Mouse (Mus musculus) lung, postnatal 0 days (tissue): ENCODE results near the gene Myl9. TPM values are rescaled to one million over a fixed set of nuclear protein-coding genes. Genes with fewer than 3 reads are reported as not detected.
"Not testable (repeated sequence)": the region's sequence is repeated elsewhere in the genome, so short reads cannot be mapped to it uniquely, and the experiment has no call there.

Experiments
- ATAC-seq: fragments of 200-750 bp; cut with Nextera tagmentation; 2 replicates; pipeline ENCODE4 v1.8.0; 2017; ENCODE audit warnings: moderate library complexity
- DNase-seq: peaks from one replicate; pipeline ENCODE4 v3.0.0-alpha.2; 2016; ENCODE audit warnings: low spot score
- H3K27ac ChIP-seq: fragments of 300-500 bp; sonication (generic); 2 replicates; pipeline ENCODE4 v1.5.1; 2014; ENCODE audit warnings: antibody characterized with exemption, mild to moderate bottlenecking, low read length, mixed read lengths
- H3K27me3 ChIP-seq: fragments of 300-500 bp; sonication (generic); replicated peaks from 2 replicates; pipeline ENCODE4 v1.6.1; 2014; ENCODE audit warnings: low read length, mixed read lengths; ENCODE audit not compliant: insufficient read depth
- H3K36me3 ChIP-seq: fragments of 300-500 bp; sonication (generic); 2 replicates; pipeline ENCODE4 v1.6.1; 2014; ENCODE audit warnings: low read length, mixed read lengths; ENCODE audit not compliant: insufficient read depth
- H3K4me1 ChIP-seq: fragments of 300-500 bp; sonication (generic); 2 replicates; pipeline ENCODE4 v1.6.1; 2014; ENCODE audit warnings: antibody characterized with exemption, low read depth, low read length, mixed read lengths; ENCODE audit not compliant: insufficient read depth
- H3K4me2 ChIP-seq: fragments of 300-500 bp; sonication (generic); replicated peaks from 2 replicates; pipeline ENCODE4 v1.6.1; 2014; ENCODE audit warnings: low read depth, mild to moderate bottlenecking, low read length, moderate library complexity, mixed read lengths
- H3K4me3 ChIP-seq: fragments of 300-500 bp; sonication (generic); 2 replicates; pipeline ENCODE4 v1.5.1; 2014; ENCODE audit warnings: low read depth, low read length
- H3K9ac ChIP-seq: fragments of 300-500 bp; sonication (generic); replicated peaks from 2 replicates; pipeline ENCODE4 v1.6.1; 2014; ENCODE audit warnings: low read depth, mild to moderate bottlenecking
- H3K9me3 ChIP-seq: fragments of 300-500 bp; sonication (generic); 2 replicates; pipeline ENCODE4 v1.6.1; 2016; ENCODE audit warnings: low read length, mixed read lengths
- CTCF ChIP-seq: IDR thresholded peaks from 2 replicates; pipeline ENCODE4 v1.5.1; 2016; ENCODE audit warnings: antibody characterized with exemption, mild to moderate bottlenecking
- EP300 ChIP-seq: IDR thresholded peaks from 2 replicates; pipeline ENCODE4 v1.6.1; 2016; ENCODE audit warnings: antibody characterized with exemption, mild to moderate bottlenecking, control low read depth
- WGBS: fragments of 180-500 bp; shearing (Covaris S2); extraction: QIAGEN DNeasy Blood & Tissue Kit; methylation state at CpG from one replicate; pipeline ENCODE4 v1.1.7; 2014; 5-methylcytosine and 5-hydroxymethylcytosine counted together
- polyA plus RNA-seq: library from polyadenylated mRNA; unstranded; fragments of >200 nt; fragmentation: Nextera tagmentation; extraction: Ambion mirVana; gene quantifications from 2 replicates; pipeline ENCODE4 v1.2.1, GENCODE M21; 2015

Myl9 gene
- polyA plus RNA-seq, 1 experiment from 2014 or later, result 222 TPM

DNA sequence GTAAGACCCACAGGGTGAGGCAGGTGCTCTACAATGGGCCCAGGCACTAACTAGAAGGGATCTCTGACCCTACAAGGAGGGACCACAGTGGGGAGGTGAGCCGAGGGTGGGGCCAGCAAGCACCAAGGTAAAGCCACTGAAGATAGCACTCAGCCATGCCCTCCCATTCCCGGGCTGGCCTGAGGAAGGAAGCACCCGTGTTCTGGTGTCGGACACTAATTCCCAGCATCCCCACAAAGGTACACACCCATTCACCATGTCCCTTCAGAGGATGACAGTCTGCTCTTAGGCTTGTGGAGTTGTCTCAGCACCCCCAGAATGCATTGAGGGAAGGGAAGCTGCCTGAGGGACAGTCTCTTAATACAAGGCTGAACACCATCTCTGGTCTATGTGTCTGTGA lies 6.1 kb downstream of the Myl9 start:
- DNase-seq (no peak), ATAC-seq (peak; percentile 5; the same call in 1 of the 2 replicates)
- Histone ChIP-seq H3K9ac (no peak overlapping the region), H3K4me2 (no peak overlapping the region), H3K27me3 (no peaks in the 10 kb centered on the region), H3K4me1 (peaks cover 4% of the 10 kb centered on the region; the same call in 1 of the 2 replicates), H3K27ac (no peak overlapping the region), H3K9me3 (no peaks in the 10 kb centered on the region), H3K4me3 (no peak overlapping the region), H3K36me3 (no peaks in the 10 kb centered on the region)
- TF ChIP-seq EP300, result no peak
- WGBS, result 72% methylated on average over 4 of the region's 4 CpGs

DNA sequence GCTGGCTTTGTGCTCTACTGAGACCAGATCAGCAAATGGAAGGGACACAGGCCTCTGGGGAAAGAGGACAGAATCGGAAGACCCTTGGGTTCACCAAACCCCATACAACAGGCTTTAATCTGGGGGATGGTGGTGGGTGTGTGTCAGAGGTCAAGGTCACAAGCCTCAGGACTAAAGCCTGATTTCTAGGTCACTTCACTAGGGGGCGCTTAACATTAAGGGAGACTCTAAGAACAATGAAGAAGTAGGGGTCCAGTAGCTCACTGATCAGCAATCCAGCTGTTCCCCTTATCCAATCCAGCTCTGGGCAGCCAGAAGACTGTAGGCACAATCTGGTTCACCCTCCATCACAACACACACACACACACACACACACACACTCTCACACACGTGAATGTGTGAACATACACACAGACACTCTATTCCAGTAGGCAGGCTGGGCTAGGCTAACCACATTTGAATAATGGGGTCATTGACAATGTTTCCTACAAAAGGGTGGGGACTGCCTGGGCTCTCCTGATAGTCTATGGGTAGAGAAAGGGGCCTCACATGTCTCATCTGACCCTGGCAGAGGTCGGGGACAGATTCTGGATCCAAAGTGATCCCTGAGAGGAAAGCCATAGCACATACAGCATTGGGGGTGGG lies 6.7 kb downstream of the Myl9 start:
- ATAC-seq (no peak), DNase-seq (no peak)
- Histone ChIP-seq H3K9me3 (no peaks in the 10 kb centered on the region), H3K4me3 (no peak overlapping the region), H3K4me1 (peaks cover 4% of the 10 kb centered on the region; the same call in 1 of the 2 replicates), H3K4me2 (no peak overlapping the region), H3K27ac (no peak overlapping the region), H3K27me3 (no peaks in the 10 kb centered on the region), H3K9ac (no peak overlapping the region), H3K36me3 (no peaks in the 10 kb centered on the region)
- 74% methylated on average over 4 of the region's 4 CpGs for WGBS
- TF ChIP-seq CTCF (no peak), EP300 (no peak)

DNA sequence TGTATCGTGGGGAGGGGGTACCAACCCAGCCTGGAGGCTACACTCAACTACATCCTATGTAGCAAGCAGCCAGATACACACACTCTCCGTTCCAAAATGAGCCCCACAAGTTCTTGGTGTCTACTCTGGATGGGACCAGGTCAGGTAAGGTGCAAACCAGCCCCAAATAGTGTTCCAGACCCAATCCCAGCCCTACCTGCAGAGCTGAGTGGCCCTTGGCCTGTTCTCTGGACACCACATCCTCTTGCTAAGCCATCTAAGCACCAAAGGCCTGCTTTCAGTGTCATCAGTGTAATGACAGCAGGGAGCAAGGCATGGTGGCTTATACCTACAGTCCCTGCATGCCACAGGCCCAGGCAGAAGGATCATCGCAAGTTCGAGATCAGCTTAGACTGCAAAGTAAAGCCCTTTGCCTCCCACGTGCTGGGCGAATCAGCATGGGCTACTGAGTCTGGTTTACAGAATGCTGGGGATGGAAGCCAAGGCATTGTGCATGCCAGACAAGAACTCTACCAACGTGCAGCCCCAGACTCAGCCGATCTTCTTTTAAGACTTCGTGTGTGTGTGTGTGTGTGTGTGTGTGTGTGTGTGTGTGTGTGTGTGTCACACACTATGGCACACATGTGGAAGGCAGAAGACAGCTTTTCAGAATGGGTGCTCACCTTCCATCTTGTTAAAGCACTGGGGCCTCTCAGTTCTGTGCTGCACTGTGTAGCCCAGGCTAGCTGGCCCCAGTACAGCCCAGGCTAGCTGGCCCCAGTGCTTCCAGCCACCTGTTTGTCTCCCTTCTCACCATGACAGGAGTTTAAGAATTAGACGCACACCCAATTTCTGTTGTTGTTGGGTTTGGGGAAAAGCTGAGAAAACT lies 7.5 kb downstream of the Myl9 start:
- no peak overlapping the region for H3K27ac ChIP-seq

DNA sequence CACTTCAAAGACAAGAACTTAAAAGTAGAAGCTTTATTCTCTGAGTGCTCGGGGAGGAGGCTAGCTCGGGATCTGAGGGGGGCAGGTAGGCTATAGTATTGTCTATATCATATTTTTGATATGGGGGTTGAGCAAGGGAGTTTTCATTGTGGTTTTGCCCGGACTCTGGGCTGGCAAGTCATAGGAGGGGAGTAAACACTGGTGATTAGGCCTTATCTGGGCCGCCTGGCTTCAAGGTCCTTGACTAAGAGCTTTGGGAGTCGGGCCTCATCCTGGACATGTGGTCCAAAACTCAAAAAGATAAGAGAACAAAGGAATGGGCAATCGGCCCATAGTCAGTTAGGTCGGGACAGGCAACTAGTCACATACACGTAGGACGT lies 8.1 kb downstream of the Myl9 start:
- no peaks in the 10 kb centered on the region for H3K36me3 ChIP-seq
- TF ChIP-seq EP300, result no peak
- TF ChIP-seq CTCF, result no peak
- H3K27me3 ChIP-seq, result no peaks in the 10 kb centered on the region
- 38% methylated on average over 9 of the region's 9 CpGs for WGBS
- no peak overlapping the region for H3K9ac ChIP-seq
- peaks cover 4% of the 10 kb centered on the region; the same call in 1 of the 2 replicates for H3K4me1 ChIP-seq
- H3K4me2 ChIP-seq, result no peak overlapping the region
- no peak for ATAC-seq
- no peaks in the 10 kb centered on the region for H3K9me3 ChIP-seq
- no peak overlapping the region for H3K4me3 ChIP-seq
- DNase-seq, result no peak
- no peak overlapping the region for H3K27ac ChIP-seq

More for the DNA sequence above, 7.5 kb downstream of the Myl9 start:
- ATAC-seq (no peak), DNase-seq (no peak)
- H3K4me1 ChIP-seq, result peaks cover 4% of the 10 kb centered on the region; the same call in 1 of the 2 replicates
- no peak overlapping the region for H3K9ac ChIP-seq
- H3K36me3 ChIP-seq, result no peaks in the 10 kb centered on the region
- 78% methylated on average over 10 of the region's 10 CpGs for WGBS
- H3K4me3 ChIP-seq, result no peak overlapping the region
- no peaks in the 10 kb centered on the region for H3K9me3 ChIP-seq
- H3K27me3 ChIP-seq, result no peaks in the 10 kb centered on the region
- H3K4me2 ChIP-seq, result no peak overlapping the region
- TF ChIP-seq CTCF (no peak), EP300 (no peak)

DNA sequence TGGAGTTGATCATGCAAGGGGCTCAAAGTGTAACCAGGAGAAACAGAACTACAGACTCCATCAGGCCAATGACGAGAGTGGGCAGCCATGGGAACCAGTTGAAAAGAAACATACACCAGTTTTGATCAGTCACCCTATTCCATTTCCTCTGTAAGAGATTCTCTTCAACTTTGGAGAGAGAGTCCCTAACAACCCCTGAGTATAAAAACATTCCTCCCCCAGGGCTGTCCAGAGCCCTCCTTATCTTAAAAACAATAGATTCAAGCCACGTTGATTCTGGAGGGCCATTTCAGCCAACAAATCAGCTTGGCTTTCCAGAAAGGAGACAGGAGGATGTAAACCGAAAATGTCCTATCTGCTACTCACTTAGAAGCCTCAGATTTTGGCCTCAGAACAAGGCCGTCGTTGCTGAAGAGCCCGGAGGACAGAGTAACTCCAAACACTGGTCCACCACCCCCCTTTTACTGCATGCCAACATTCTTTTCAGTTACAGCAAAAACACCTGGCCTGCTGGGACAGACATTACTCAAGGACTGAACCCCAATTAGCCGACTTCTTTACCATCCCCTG lies 8.9 kb downstream of the Myl9 start:
- ATAC-seq (no peak), DNase-seq (no peak)
- H3K9ac ChIP-seq, result no peak overlapping the region
- no peak overlapping the region for H3K4me2 ChIP-seq
- peaks cover 4% of the 10 kb centered on the region; the same call in 1 of the 2 replicates for H3K4me1 ChIP-seq
- no peaks in the 10 kb centered on the region for H3K36me3 ChIP-seq
- H3K4me3 ChIP-seq, result no peak overlapping the region
- WGBS, result 40% methylated on average over 7 of the region's 7 CpGs
- TF ChIP-seq EP300 (no peak), CTCF (no peak)
- no peaks in the 10 kb centered on the region for H3K9me3 ChIP-seq
- no peak overlapping the region for H3K27ac ChIP-seq
- no peaks in the 10 kb centered on the region for H3K27me3 ChIP-seq

DNA sequence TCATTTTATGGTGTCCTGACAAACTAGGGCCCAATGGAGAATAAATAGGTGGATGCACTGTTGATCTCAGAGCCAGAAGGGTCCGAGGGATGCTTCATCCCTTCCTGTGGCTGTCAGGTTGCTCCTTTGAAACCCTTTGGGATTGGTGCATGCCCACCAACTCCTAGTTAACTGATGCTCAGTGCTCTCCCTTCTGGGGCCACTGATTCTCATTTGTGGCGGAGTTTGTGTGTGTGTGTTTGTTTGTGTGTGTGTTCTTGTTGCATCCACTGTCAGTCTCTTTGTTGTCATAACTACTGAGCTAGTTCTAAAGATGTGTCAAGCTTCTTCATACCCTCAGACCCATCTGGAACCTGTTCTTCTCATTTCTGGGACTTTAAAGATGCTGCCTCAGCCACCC lies 9.7 kb downstream of the Myl9 start:
- DNase-seq, result no peak
- WGBS, result 85% methylated on average over 2 of the region's 2 CpGs
- TF ChIP-seq CTCF (no peak), EP300 (no peak)

DNA sequence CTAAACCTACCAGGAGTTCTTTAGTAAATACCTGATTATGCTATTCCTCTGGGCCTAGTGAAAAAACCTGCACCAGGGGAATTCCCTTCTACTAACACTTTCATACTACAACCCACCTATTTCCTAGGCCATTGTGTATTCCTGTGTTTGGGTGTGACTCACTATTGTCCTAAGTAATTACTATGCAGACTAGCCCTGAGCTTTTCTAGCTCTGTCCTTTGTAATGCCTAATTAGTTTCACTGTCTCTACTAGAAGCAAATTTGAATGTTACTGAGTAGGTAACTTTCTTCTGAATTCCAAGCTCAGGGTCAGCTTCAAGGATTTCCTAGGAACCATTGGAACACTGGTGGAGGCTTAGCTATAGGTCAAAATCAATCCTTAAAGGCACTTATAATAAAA lies 11.1 kb downstream of the Myl9 start:
- ATAC-seq, H3K4me1 ChIP-seq, H3K4me2 ChIP-seq, H3K27me3 ChIP-seq, H3K27ac ChIP-seq, H3K9me3 ChIP-seq, H3K9ac ChIP-seq, H3K36me3 ChIP-seq, H3K4me3 ChIP-seq, DNase-seq: not testable (repeated sequence)

More for the DNA sequence above, 9.7 kb downstream of the Myl9 start:
- H3K4me1 ChIP-seq, result peaks cover 4% of the 10 kb centered on the region; the same call in 1 of the 2 replicates
- no peak overlapping the region for H3K27ac ChIP-seq
- H3K27me3 ChIP-seq, result no peaks in the 10 kb centered on the region
- no peaks in the 10 kb centered on the region for H3K36me3 ChIP-seq
- H3K9ac ChIP-seq, result no peak overlapping the region
- no peaks in the 10 kb centered on the region for H3K9me3 ChIP-seq
- H3K4me2 ChIP-seq, result no peak overlapping the region
- no peak overlapping the region for H3K4me3 ChIP-seq
- no peak for ATAC-seq
